Mouse (Mus musculus): ENCODE results near the gene Nom1. TPM values are rescaled to one million over a fixed set of nuclear protein-coding genes. Genes with fewer than 3 reads are reported as not detected.

Gene Nom1
- polyA plus RNA-seq, 1 experiment from 2014 or later, result 21.2 TPM

DNA sequence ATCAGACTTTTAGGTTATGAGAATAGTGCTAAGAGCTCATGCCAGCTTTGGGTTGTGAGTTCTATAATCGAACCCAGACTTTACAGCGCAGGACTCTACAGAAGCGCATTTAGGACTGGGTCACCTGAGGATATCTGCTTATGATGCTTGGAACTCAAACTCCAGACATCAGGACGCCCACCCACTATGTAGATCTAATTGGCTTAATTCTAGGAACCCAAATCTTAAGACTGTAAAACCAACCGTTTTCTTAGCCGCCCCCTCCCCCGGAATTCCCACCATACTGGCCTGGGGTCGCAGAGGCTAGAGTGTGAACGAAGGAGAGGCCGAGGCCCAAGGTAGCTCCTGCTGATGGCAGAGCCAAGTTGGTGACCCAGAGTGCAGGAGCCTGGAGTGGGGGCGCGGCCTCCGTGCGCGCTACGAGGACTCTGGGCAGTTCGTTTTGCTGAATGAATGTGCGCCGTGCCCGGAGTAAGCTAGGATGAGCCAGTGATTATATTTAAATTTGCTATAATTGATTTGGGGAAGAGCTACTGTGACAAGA lies 36.5 kb downstream of the Nom1 start:
- ATAC-seq (ENCODE audit: insufficient read depth) (no peak), DNase-seq (no peak)
- no peak overlapping the region for H3K4me2 ChIP-seq
- H3K9me3 ChIP-seq (ENCODE audit: low read depth, low read length), result no peaks in the 10 kb centered on the region
- WGBS, result 4% methylated on average over 20 of the region's 20 CpGs
- H3K4me1 ChIP-seq (ENCODE audit: insufficient read depth), result no peaks in the 10 kb centered on the region
- no peak for TF ChIP-seq CTCF (IDR thresholded peaks at IDR 0.05; ENCODE audit: low read depth)
- H3K36me3 ChIP-seq (ENCODE audit: insufficient read depth), result no peaks in the 10 kb centered on the region
- H3K27me3 ChIP-seq (ENCODE audit: insufficient read depth, low read length), result peaks cover 96% of the 10 kb centered on the region
- H3K27ac ChIP-seq (ENCODE audit: low read depth), result no peak overlapping the region
- H3K9ac ChIP-seq, result no peak overlapping the region
- H3K4me3 ChIP-seq (ENCODE audit: low read depth, low read length), result no peak overlapping the region

DNA sequence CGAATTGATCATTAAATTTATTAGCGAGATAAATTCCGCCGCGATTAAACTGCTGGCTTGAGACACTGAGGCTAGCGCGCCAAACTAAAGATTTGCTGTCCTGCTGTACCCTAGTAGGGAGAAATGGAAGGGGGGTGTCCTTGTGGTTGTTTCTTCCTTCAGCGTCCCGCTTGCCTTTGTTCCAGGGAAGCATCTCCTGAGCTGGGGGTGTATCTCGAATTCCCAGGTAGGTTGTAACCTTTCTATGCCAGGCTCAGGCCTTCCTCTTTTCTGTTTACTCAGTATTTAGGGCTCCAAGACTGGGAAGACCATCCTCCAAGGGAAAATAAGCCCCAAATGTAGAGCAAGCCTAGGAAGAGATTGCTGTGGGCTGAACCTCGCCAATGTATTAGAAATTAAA lies 36.9 kb downstream of the Nom1 start:
- no peak for TF ChIP-seq CTCF (IDR thresholded peaks at IDR 0.05; ENCODE audit: low read depth)

DNA sequence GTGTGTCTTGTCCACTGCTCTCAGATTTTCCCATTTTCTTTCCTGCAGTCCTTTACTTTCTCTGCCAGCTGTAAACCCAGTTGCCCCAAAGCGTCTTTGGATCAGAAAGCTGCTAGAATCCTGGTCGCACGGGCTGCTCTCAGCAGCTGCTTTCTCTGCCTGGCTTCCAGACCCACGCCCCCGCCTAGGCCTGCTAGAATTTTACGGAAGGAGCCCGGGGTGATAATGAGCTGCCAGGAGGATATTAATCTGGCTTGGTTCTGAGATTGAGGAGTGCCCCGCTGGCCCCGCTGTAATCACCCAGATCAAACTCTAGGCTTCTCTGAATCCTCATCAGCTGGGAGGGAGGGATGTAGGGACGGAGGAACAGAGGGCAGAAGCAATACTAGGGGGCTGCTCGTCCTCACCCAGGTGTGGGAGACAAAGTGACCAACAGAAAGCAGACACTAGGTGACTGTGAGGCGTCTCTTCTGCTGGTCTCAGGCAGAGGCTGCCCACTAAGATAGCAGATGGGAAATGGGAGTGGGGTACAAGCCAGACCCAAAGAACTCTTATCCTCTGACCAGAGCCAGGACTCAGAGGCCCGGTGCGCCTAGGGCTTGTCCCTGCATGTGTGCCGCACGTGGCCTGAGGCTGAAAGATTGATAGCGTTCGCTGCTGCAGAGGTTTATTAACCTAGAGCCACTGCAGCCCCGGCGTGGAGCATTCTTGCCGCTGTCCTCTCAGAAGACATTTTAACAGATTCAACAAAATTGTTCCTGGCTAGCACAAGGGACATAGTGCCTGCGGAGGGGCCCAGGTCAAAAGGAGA lies 37.6 kb downstream of the Nom1 start:
- no peak overlapping the region for H3K4me2 ChIP-seq
- H3K9ac ChIP-seq, result no peak overlapping the region
- H3K4me1 ChIP-seq (ENCODE audit: insufficient read depth), result no peaks in the 10 kb centered on the region
- no peak for TF ChIP-seq CTCF (IDR thresholded peaks at IDR 0.05; ENCODE audit: low read depth)
- H3K4me3 ChIP-seq (ENCODE audit: low read depth, low read length), result no peak overlapping the region
- DNase-seq (no peak), ATAC-seq (ENCODE audit: insufficient read depth) (no peak)
- H3K27me3 ChIP-seq (ENCODE audit: insufficient read depth, low read length), result peaks cover 98% of the 10 kb centered on the region
- no peak overlapping the region for H3K27ac ChIP-seq (ENCODE audit: low read depth)
- no peaks in the 10 kb centered on the region for H3K36me3 ChIP-seq (ENCODE audit: insufficient read depth)
- H3K9me3 ChIP-seq (ENCODE audit: low read depth, low read length), result no peaks in the 10 kb centered on the region
- 3% methylated on average over 22 of the region's 22 CpGs for WGBS

More for the DNA sequence above, 36.9 kb downstream of the Nom1 start:
- H3K4me2 ChIP-seq, result no peak overlapping the region
- no peaks in the 10 kb centered on the region for H3K4me1 ChIP-seq (ENCODE audit: insufficient read depth)
- no peaks in the 10 kb centered on the region for H3K36me3 ChIP-seq (ENCODE audit: insufficient read depth)
- WGBS, result 4% methylated on average over 11 of the region's 11 CpGs
- H3K9ac ChIP-seq, result no peak overlapping the region
- ATAC-seq (ENCODE audit: insufficient read depth) (no peak), DNase-seq (no peak)
- peaks cover 98% of the 10 kb centered on the region for H3K27me3 ChIP-seq (ENCODE audit: insufficient read depth, low read length)
- H3K4me3 ChIP-seq (ENCODE audit: low read depth, low read length), result no peak overlapping the region
- H3K27ac ChIP-seq (ENCODE audit: low read depth), result no peak overlapping the region
- no peaks in the 10 kb centered on the region for H3K9me3 ChIP-seq (ENCODE audit: low read depth, low read length)

DNA sequence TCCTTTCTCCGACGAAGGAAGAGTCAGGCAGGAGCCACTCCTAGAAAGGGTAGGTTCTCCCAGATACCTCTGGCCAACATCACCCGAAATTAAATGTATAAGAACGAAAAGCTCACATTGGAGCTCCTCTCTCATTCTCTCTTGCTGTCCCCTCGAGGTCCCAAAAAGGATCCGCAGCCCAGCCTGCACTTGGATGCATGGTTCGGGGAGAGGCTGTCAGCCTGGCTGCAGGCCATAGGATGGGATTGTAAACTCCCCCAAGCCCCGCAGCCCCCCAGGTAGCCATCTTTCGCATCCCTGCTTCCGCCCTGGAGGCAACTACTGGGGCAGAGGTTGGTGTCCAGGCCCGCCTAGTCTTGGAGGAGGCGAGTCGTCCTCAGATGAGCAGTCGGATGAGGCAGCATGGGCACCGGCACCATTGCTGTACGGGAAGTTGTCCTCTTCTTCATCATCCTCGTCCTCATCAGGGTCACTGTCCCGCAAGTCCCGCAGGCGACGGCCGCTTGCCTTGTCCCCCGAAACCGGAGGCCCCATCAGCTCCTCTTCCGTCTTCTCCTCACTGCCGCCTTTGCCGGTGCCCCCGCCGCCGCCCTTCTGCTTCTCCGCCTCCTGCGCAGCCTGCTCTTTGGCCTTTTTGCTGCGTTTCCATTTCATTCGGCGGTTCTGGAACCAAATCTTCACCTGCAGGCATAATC lies 39.2 kb downstream of the Nom1 start:
- no peak for ATAC-seq (ENCODE audit: insufficient read depth)
- Histone ChIP-seq H3K36me3 (ENCODE audit: insufficient read depth) (no peaks in the 10 kb centered on the region), H3K4me1 (ENCODE audit: insufficient read depth) (no peaks in the 10 kb centered on the region), H3K4me3 (ENCODE audit: low read depth, low read length) (no peak overlapping the region), H3K27me3 (ENCODE audit: insufficient read depth, low read length) (peaks cover 100% of the 10 kb centered on the region), H3K9ac (no peak overlapping the region), H3K4me2 (no peak overlapping the region), H3K9me3 (ENCODE audit: low read depth, low read length) (no peaks in the 10 kb centered on the region), H3K27ac (ENCODE audit: low read depth) (no peak overlapping the region)
- WGBS, result 1% methylated on average over 35 of the region's 35 CpGs
- TF ChIP-seq CTCF (IDR thresholded peaks at IDR 0.05; ENCODE audit: low read depth), result no peak
- DNase-seq, result no peak

DNA sequence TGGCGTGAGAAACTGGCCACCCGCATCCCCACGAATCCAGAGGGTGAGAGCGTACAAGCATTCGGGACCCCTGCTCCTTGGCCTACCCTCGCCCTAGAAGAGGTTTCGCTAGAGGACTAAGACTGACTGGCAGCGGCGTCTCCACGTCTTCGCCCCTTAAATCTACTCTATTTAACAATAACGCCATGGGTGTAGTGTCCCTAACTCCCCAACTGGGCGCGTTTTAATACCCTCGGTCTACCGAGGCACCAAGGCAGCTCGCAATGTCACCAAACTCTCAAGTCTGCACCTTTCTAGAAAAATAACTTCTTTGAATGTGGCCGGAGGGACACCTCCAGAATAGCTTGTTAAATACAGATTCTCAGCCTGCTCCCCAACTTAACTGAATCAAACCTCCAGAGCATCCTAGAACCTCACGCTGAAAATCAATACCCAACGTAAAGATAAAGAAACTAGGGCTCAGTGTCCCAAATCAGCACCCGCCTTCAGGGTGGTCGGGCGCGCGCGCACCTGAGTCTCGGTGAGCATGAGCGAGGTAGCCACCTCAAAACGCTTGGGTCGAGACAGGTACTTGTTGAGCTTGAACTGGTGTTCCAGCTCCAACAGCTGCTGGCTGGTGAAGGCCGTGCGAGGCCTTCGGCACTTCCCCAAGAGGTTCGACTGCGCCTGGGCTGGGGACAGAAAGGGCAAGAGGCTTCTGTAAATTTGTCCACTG lies 39.9 kb downstream of the Nom1 start:
- WGBS, result 3% methylated on average over 35 of the region's 35 CpGs

DNA sequence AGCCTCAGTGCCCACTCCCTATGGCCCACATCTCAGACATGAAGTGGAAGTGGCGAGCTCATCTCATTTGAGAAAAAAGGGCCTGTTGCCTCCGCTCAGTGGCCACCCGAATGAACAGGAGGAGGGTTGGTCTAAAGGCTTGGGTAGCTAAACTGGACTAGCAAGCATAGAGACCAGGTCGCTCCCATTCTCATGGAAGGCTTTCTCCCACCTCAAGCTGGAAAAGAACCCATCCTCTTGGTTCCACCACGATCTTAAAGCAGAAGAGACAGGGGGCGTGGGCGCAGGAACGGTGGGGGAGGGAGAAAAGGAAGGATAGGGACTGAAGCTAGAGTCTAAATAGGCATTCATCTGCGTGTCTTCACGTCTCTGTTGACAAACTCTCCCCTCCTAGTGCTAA lies 40.6 kb downstream of the Nom1 start:
- Histone ChIP-seq H3K4me1 (ENCODE audit: insufficient read depth) (no peaks in the 10 kb centered on the region), H3K36me3 (ENCODE audit: insufficient read depth) (no peaks in the 10 kb centered on the region), H3K4me3 (ENCODE audit: low read depth, low read length) (no peak overlapping the region), H3K4me2 (no peak overlapping the region), H3K27me3 (ENCODE audit: insufficient read depth, low read length) (peaks cover 100% of the 10 kb centered on the region), H3K9ac (no peak overlapping the region), H3K27ac (ENCODE audit: low read depth) (no peak overlapping the region), H3K9me3 (ENCODE audit: low read depth, low read length) (no peaks in the 10 kb centered on the region)
- ATAC-seq (ENCODE audit: insufficient read depth), result no peak
- WGBS, result 3% methylated on average over 10 of the region's 10 CpGs
- no peak for DNase-seq
- no peak for TF ChIP-seq CTCF (IDR thresholded peaks at IDR 0.05; ENCODE audit: low read depth)

More for the DNA sequence above, 39.9 kb downstream of the Nom1 start:
- Histone ChIP-seq H3K27ac (ENCODE audit: low read depth) (no peak overlapping the region), H3K4me3 (ENCODE audit: low read depth, low read length) (no peak overlapping the region), H3K9me3 (ENCODE audit: low read depth, low read length) (no peaks in the 10 kb centered on the region), H3K4me1 (ENCODE audit: insufficient read depth) (no peaks in the 10 kb centered on the region), H3K36me3 (ENCODE audit: insufficient read depth) (no peaks in the 10 kb centered on the region), H3K4me2 (no peak overlapping the region), H3K27me3 (ENCODE audit: insufficient read depth, low read length) (peaks cover 100% of the 10 kb centered on the region), H3K9ac (no peak overlapping the region)
- no peak for TF ChIP-seq CTCF (IDR thresholded peaks at IDR 0.05; ENCODE audit: low read depth)
- no peak for DNase-seq
- ATAC-seq (ENCODE audit: insufficient read depth), result no peak
